ENCODE assay signal across 27 mouse cellular contexts in genomic region chr9:122087086-122087485, GRCm38 (mm10). TPM values are rescaled to one million over a fixed set of nuclear protein-coding genes. Genes with fewer than 3 reads are reported as not detected.
DNase-seq lines count a peak whose midpoint lies in the region; ATAC-seq and TF ChIP-seq lines count a peak whose summit lies in the region.
"Had no signal": no experiment of that assay in that cellular context is flagged by ENCODE, and none has a peak within 500 bp of the region (broad histone marks: within the 10 kb centered on the region; RNA-seq: fewer than 3 reads in every experiment).

No protein-coding gene starts in this region.

- H3K4me2 ChIP-seq in forebrain, embryonic 15.5 days (replicated peaks): no peak overlapping the region
- no peak overlapping the region for H3K4me2 ChIP-seq in lung, postnatal 0 days (replicated peaks; ENCODE audit: low read depth, low read length)
- H3K4me2 ChIP-seq: embryonic facial prominence, embryonic 12.5 days; forebrain, embryonic 12.5 days had no signal

- 92% methylated on average over 6 of the region's 6 CpGs for WGBS in forebrain, embryonic 10.5 days
- 80% methylated on average over 6 of the region's 6 CpGs for WGBS in forebrain, embryonic 15.5 days
- WGBS in lung, postnatal 0 days: 49% methylated on average over 6 of the region's 6 CpGs

- H3K27ac ChIP-seq in forebrain, embryonic 10.5 days: peak overlapping the region; percentile 17; the same call in 1 of the 2 replicates
- H3K27ac ChIP-seq in forebrain, embryonic 15.5 days (replicated peaks): no peak overlapping the region
- peak overlapping the region; percentile 85 for H3K27ac ChIP-seq in lung, postnatal 0 days (ENCODE audit: low read length)
- H3K27ac ChIP-seq: embryonic facial prominence, embryonic 10.5 days; embryonic facial prominence, embryonic 12.5 days; forebrain, embryonic 12.5 days had no signal

- TF ChIP-seq EP300 in lung, postnatal 0 days (IDR thresholded peaks at IDR 0.05): no peak

- intact Hi-C loops in heart, postnatal 14 days (cut with DNase I): no loop called here

- no peak for DNase-seq in forebrain, embryonic 10.5 days (ENCODE audit: extremely low spot score, low spot score)
- DNase-seq in lung, postnatal 0 days (ENCODE audit: low spot score): no peak
- no peak for DNase-seq in lung, postnatal 10 days
- peak; percentile 63 for DNase-seq in lung, postnatal 36 days
- no peak for DNase-seq in lung, postnatal 14 days
- DNase-seq in adipocyte (ENCODE audit: low spot score): peak; percentile 68
- no peak for DNase-seq in heart, postnatal 14 days
- DNase-seq: adrenal gland, adult 2 months; adrenal gland, postnatal 10 days; adrenal gland, postnatal 25 days; B cell, adult 2 months; cerebellum, adult 11-12 months; cerebellum, adult 2 months; cerebellum, adult 9-10 months; cerebellum, postnatal 10 days; cerebellum, postnatal 25 days; forebrain, postnatal 0 days had no signal

- H3K9ac ChIP-seq in forebrain, embryonic 15.5 days (replicated peaks): no peak overlapping the region
- H3K9ac ChIP-seq in lung, postnatal 0 days (replicated peaks; ENCODE audit: low read depth): no peak overlapping the region
- H3K9ac ChIP-seq: embryonic facial prominence, embryonic 12.5 days; forebrain, embryonic 12.5 days; forebrain, postnatal 0 days had no signal

- H3K4me1 ChIP-seq in forebrain, embryonic 10.5 days: peaks cover 29% of the 10 kb centered on the region
- H3K4me1 ChIP-seq in forebrain, embryonic 15.5 days: peaks cover 3% of the 10 kb centered on the region; the same call in 1 of the 2 replicates
- H3K4me1 ChIP-seq in lung, postnatal 0 days (ENCODE audit: insufficient read depth, low read depth, low read length): peaks cover 43% of the 10 kb centered on the region; the same call in 1 of the 2 replicates
- H3K4me1 ChIP-seq: embryonic facial prominence, embryonic 12.5 days had no signal

- no peaks in the 10 kb centered on the region for H3K9me3 ChIP-seq in forebrain, embryonic 10.5 days
- H3K9me3 ChIP-seq in forebrain, embryonic 15.5 days: no peaks in the 10 kb centered on the region
- no peaks in the 10 kb centered on the region for H3K9me3 ChIP-seq in lung, postnatal 0 days (ENCODE audit: low read length)
- H3K9me3 ChIP-seq: embryonic facial prominence, embryonic 10.5 days; embryonic facial prominence, embryonic 12.5 days; forebrain, embryonic 12.5 days; G1E had no signal

- no peak for TF ChIP-seq CTCF in lung, postnatal 0 days (IDR thresholded peaks at IDR 0.05)

- H3K4me3 ChIP-seq in forebrain, embryonic 10.5 days: no peak overlapping the region
- H3K4me3 ChIP-seq in forebrain, embryonic 15.5 days: no peak overlapping the region
- H3K4me3 ChIP-seq in lung, postnatal 0 days (ENCODE audit: low read depth, low read length): no peak overlapping the region
- H3K4me3 ChIP-seq: embryonic facial prominence, embryonic 10.5 days; embryonic facial prominence, embryonic 12.5 days; forebrain, embryonic 12.5 days had no signal

- no peaks in the 10 kb centered on the region for H3K36me3 ChIP-seq in forebrain, embryonic 10.5 days (replicated peaks)
- H3K36me3 ChIP-seq in forebrain, embryonic 15.5 days: no peaks in the 10 kb centered on the region
- no peaks in the 10 kb centered on the region for H3K36me3 ChIP-seq in lung, postnatal 0 days (ENCODE audit: insufficient read depth, low read length)
- H3K36me3 ChIP-seq: embryonic facial prominence, embryonic 10.5 days; embryonic facial prominence, embryonic 12.5 days; forebrain, embryonic 12.5 days; G1E had no signal

- H3K27me3 ChIP-seq in forebrain, embryonic 10.5 days (ENCODE audit: poor library complexity, severe bottlenecking): no peaks in the 10 kb centered on the region
- no peaks in the 10 kb centered on the region for H3K27me3 ChIP-seq in forebrain, embryonic 15.5 days
- no peaks in the 10 kb centered on the region for H3K27me3 ChIP-seq in lung, postnatal 0 days (replicated peaks; ENCODE audit: insufficient read depth, low read length)
- H3K27me3 ChIP-seq: CH12.LX; embryonic facial prominence, embryonic 12.5 days; forebrain, embryonic 12.5 days; Patski had no signal

- no peak for ATAC-seq in forebrain, embryonic 15.5 days (replicated peaks)
- no peak for ATAC-seq in lung, postnatal 0 days
- ATAC-seq: activated CD4-positive, CD25-positive, alpha-beta regulatory T cell, adult 4 months; CD4-positive, CD25-positive, alpha-beta regulatory T cell, adult 4 months; forebrain, embryonic 14.5 days; forebrain, postnatal 0 days; Patski had no signal

RNA-seq across cellular contexts. Expression of gene Snrk, which starts 30.0 kb away (rescaled TPM):
- 31.8 and 35.4 TPM in 2 replicates for polyA plus RNA-seq in forebrain, embryonic 10.5 days (2016; fragmentation: Nextera tagmentation; extraction: Ambion mirVana)
- 73.0 and 84.7 TPM in 2 replicates for polyA plus RNA-seq in forebrain, embryonic 15.5 days (2015; fragmentation: Nextera tagmentation; extraction: Ambion mirVana)
- 93.6 and 100 TPM in 2 replicates for polyA plus RNA-seq in lung, postnatal 0 days (2015; fragmentation: Nextera tagmentation; extraction: Ambion mirVana)
- 100 to 1,000 TPM; 173 to 206 TPM for total RNA-seq in heart, postnatal 14 days (2021)

Comparison
In these comparisons a context has a peak if more than half of its experiments do, and no peak if none do; other contexts are left out.
1. DNase-seq: peak in lung, postnatal 36 days (single experiment) and adipocyte (single experiment); none in forebrain, embryonic 10.5 days (single experiment), lung, postnatal 0 days (single experiment), lung, postnatal 10 days (single experiment), lung, postnatal 14 days (single experiment) and heart, postnatal 14 days (0 of 2).